Mouse (Mus musculus) kidney, adult 8-10 months (tissue): ENCODE measurements around the gene Hipk2.

ENCODE experiments used
- DNase-seq, 2 experiments: peaks; one replicate each; pipeline ENCODE4 v3.0.0; 2022

The Hipk2 gene

GRCm38 (mm10) chr6:38741024-38741423 is 134.9 kb downstream of the Hipk2 start:
- no peak for DNase-seq

GRCm38 (mm10) chr6:38739266-38739665 is 136.7 kb downstream of the Hipk2 start:
- DNase-seq, result no peak

- DNase-seq, result no peak
These were observed 138.2 kb downstream of the Hipk2 start for GRCm38 (mm10) chr6:38737763-38738162.

GRCm38 (mm10) chr6:38736240-38736639 is 139.7 kb downstream of the Hipk2 start:
- peak; percentile 69 to 87 for DNase-seq

- no peak for DNase-seq
These were observed 143.3 kb downstream of the Hipk2 start for GRCm38 (mm10) chr6:38732681-38733080.

GRCm38 (mm10) chr6:38730169-38731146 is 145.5 kb downstream of the Hipk2 start:
- DNase-seq, result no peak

GRCm38 (mm10) chr6:38725515-38725914 is 150.4 kb downstream of the Hipk2 start:
- peak in 1 of 2 experiments; percentile 21 for DNase-seq

GRCm38 (mm10) chr6:38721361-38721760 is 154.6 kb downstream of the Hipk2 start:
- no peak for DNase-seq

- DNase-seq, result no peak
These were observed 156.7 kb downstream of the Hipk2 start for GRCm38 (mm10) chr6:38719229-38719628.

- DNase-seq, result no peak
These were observed 157.3 kb downstream of the Hipk2 start for GRCm38 (mm10) chr6:38718625-38719024.

GRCm38 (mm10) chr6:38715881-38716280 is 160.1 kb downstream of the Hipk2 start:
- no peak for DNase-seq

GRCm38 (mm10) chr6:38713957-38714898 is 161.7 kb downstream of the Hipk2 start:
- DNase-seq, result no peak

GRCm38 (mm10) chr6:38710449-38710848 is 165.5 kb downstream of the Hipk2 start:
- no peak for DNase-seq

GRCm38 (mm10) chr6:38704264-38704984 is 171.5 kb downstream of the Hipk2 start:
- DNase-seq, result peak; percentile 34 to 35

- DNase-seq, result no peak
These were observed 172.4 kb downstream of the Hipk2 start for GRCm38 (mm10) chr6:38703526-38703925.

- peak; percentile 22 to 24 for DNase-seq
These were observed 173.1 kb downstream of the Hipk2 start for GRCm38 (mm10) chr6:38702810-38703399.

- DNase-seq, result no peak
These were observed 174.5 kb downstream of the Hipk2 start for GRCm38 (mm10) chr6:38701421-38701820.

GRCm38 (mm10) chr6:38698233-38698889 is 177.6 kb downstream of the Hipk2 start:
- no peak for DNase-seq

- DNase-seq, result no peak
These were observed 179.4 kb downstream of the Hipk2 start for GRCm38 (mm10) chr6:38696570-38696969.

GRCm38 (mm10) chr6:38695380-38696054 is 180.4 kb downstream of the Hipk2 start:
- peak; percentile 59 to 79 for DNase-seq

GRCm38 (mm10) chr6:38692556-38692955 is 183.4 kb downstream of the Hipk2 start:
- DNase-seq, result no peak
